Mouse (Mus musculus) heart, embryonic 13.5 days (tissue): Measurements from ENCODE around the gene Zscan2. TPM values are rescaled to one million over a fixed set of nuclear protein-coding genes. Genes with fewer than 3 reads are reported as not detected.

Source experiments
- ATAC-seq: fragments of 200-750 bp; cut with Nextera tagmentation; 2 replicates; pipeline ENCODE4 v1.8.0; 2017; ENCODE audit warnings: moderate TSS enrichment; ENCODE audit not compliant: insufficient number of reproducible peaks, low FRiP score, low TSS enrichment; ENCODE audit errors: extremely low read depth
- H3K27ac ChIP-seq: fragments of 300-500 bp; sonication (generic); replicated peaks from 2 replicates; pipeline ENCODE4 v1.5.1; 2015; ENCODE audit warnings: moderate library complexity, mild to moderate bottlenecking, inconsistent platforms
- H3K27me3 ChIP-seq: fragments of 300-500 bp; sonication (generic); replicated peaks from 2 replicates; pipeline ENCODE4 v1.6.1; 2015; ENCODE audit warnings: mild to moderate bottlenecking, inconsistent platforms
- H3K36me3 ChIP-seq: fragments of 300-500 bp; sonication (generic); 2 replicates; pipeline ENCODE4 v1.6.1; 2015; ENCODE audit warnings: mild to moderate bottlenecking, inconsistent platforms
- H3K4me1 ChIP-seq: fragments of 300-500 bp; sonication (generic); 2 replicates; pipeline ENCODE4 v1.6.1; 2015; ENCODE audit warnings: inconsistent platforms
- H3K4me2 ChIP-seq: fragments of 300-500 bp; sonication (generic); 2 replicates; pipeline ENCODE4 v1.6.1; 2015; ENCODE audit warnings: inconsistent platforms, mild to moderate bottlenecking, moderate library complexity
- H3K4me3 ChIP-seq: fragments of 300-500 bp; sonication (generic); 2 replicates; pipeline ENCODE4 v1.5.1; 2015; ENCODE audit warnings: moderate library complexity, mild to moderate bottlenecking, inconsistent platforms
- H3K9ac ChIP-seq: fragments of 300-500 bp; sonication (generic); 2 replicates; pipeline ENCODE4 v1.6.1; 2015; ENCODE audit warnings: inconsistent platforms, mild to moderate bottlenecking, moderate library complexity
- H3K9me3 ChIP-seq: fragments of 300-500 bp; sonication (generic); 2 replicates; pipeline ENCODE4 v1.6.1; 2016; ENCODE audit warnings: inconsistent platforms
- WGBS: fragments of 180-500 bp; shearing (Covaris S2); methylation state at CpG from one replicate; pipeline ENCODE4 v1.1.7; 2015; ENCODE audit warnings: mixed read lengths; 5-methylcytosine and 5-hydroxymethylcytosine counted together
- polyA plus RNA-seq: library from polyadenylated mRNA; unstranded; fragments of >200 nt; fragmentation: Nextera tagmentation; extraction: Ambion mirVana; gene quantifications from 2 replicates; pipeline ENCODE4 v1.2.1, GENCODE M21; 2015

The Zscan2 gene
- polyA plus RNA-seq, 1 experiment from 2014 or later = 1.9 TPM

DNA sequence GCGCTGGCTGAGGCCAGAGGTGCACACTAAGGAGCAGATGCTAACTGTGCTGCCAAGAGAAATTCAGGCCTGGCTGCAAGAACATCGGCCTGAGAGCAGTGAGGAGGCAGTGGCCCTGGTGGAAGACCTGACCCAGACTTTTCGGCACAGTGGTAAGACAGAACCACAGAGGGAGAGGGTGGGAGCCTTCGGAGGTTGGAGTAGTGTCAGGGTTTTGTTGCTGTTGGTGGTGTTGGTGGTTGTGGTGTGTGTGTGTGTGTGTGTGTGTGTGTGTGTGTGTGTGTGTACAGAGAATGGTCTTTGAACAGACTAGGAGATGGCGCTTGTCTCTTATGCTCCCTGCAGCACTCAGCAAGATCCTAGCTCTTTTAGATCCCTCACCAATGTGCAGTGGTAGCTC, 2.8 kb downstream of the Zscan2 start:
- H3K4me3 ChIP-seq = no peak overlapping the region; the same call in 1 of the 2 replicates
- peaks cover 55% of the 10 kb centered on the region for H3K36me3 ChIP-seq
- no peak for ATAC-seq
- no peaks in the 10 kb centered on the region; the same call in 1 of the 2 replicates for H3K9me3 ChIP-seq
- peak overlapping the region; percentile 27 for H3K4me2 ChIP-seq
- H3K4me1 ChIP-seq = peaks cover 59% of the 10 kb centered on the region
- peak overlapping the region; percentile 63 for H3K9ac ChIP-seq
- peak overlapping the region; percentile 73 for H3K27ac ChIP-seq
- H3K27me3 ChIP-seq = no peaks in the 10 kb centered on the region
- 85% methylated on average over 5 of the region's 5 CpGs for WGBS

- H3K4me2 ChIP-seq = peak overlapping the region; percentile 27
Observed at GRCm38 (mm10) chr7:80864151-80864550, 3.4 kb downstream of the Zscan2 start.

GRCm38 (mm10) chr7:80864831-80865230, 4.1 kb downstream of the Zscan2 start:
- ATAC-seq = no peak
- 54% methylated on average over 8 of the region's 8 CpGs for WGBS
- Histone ChIP-seq H3K9me3 (no peaks in the 10 kb centered on the region; the same call in 1 of the 2 replicates), H3K4me2 (peak overlapping the region; percentile 26), H3K27ac (peak overlapping the region; percentile 73), H3K4me3 (no peak overlapping the region), H3K27me3 (no peaks in the 10 kb centered on the region), H3K9ac (no peak overlapping the region), H3K36me3 (peaks cover 68% of the 10 kb centered on the region), H3K4me1 (peaks cover 58% of the 10 kb centered on the region)

More at GRCm38 (mm10) chr7:80864151-80864550, 3.4 kb downstream of the Zscan2 start:
- H3K36me3 ChIP-seq = peaks cover 61% of the 10 kb centered on the region
- peak overlapping the region; percentile 73 for H3K27ac ChIP-seq
- H3K9ac ChIP-seq = no peak overlapping the region; the same call in 1 of the 2 replicates
- 74% methylated on average over 1 of the region's 1 CpGs for WGBS
- ATAC-seq = no peak
- H3K4me1 ChIP-seq = peaks cover 59% of the 10 kb centered on the region
- H3K4me3 ChIP-seq = no peak overlapping the region
- no peaks in the 10 kb centered on the region for H3K27me3 ChIP-seq
- no peaks in the 10 kb centered on the region; the same call in 1 of the 2 replicates for H3K9me3 ChIP-seq

- Histone ChIP-seq H3K4me1 (peaks cover 55% of the 10 kb centered on the region), H3K4me3 (no peak overlapping the region), H3K27ac (peak overlapping the region; percentile 73), H3K36me3 (peaks cover 75% of the 10 kb centered on the region), H3K9me3 (no peaks in the 10 kb centered on the region; the same call in 1 of the 2 replicates), H3K4me2 (peak overlapping the region; percentile 26), H3K27me3 (no peaks in the 10 kb centered on the region), H3K9ac (no peak overlapping the region)
- WGBS = 82% methylated on average over 7 of the region's 7 CpGs
- no peak for ATAC-seq
Observed at GRCm38 (mm10) chr7:80865521-80865920, 4.8 kb downstream of the Zscan2 start.

DNA sequence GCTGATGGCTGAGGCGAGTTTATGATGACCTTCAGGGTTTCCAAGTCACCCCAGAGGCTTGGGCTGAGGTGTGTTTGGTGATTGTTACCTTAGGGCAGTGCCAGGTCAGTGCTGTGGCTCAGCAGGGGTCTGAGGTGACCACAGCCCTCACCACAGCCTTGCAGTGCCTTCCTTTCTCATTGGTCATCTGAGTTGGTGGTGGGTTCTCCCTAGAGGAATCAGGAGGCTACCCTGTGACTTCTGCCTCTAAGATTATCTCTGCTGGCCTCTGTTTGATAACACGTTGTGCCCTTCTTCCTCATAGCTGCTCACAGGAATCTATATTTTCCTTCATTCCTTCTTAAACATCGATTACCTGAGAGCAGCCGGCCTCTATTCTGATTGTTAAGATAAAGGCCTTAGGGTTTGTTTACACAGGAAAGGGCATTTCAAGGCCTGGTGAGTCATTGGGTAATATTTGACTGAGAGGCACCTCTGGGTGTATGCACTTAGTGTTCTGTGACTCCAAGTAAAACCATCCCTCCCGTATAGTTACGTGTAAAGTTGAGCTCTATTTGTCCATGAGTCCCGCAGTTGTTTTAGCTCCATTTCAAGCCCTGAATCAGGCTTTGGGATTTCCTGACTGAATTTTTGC, 5.9 kb downstream of the Zscan2 start:
- H3K4me1 ChIP-seq = peaks cover 52% of the 10 kb centered on the region
- ATAC-seq = no peak
- H3K27ac ChIP-seq = no peak overlapping the region
- 61% methylated on average over 7 of the region's 7 CpGs for WGBS
- H3K9ac ChIP-seq = peak overlapping the region; percentile 24; the same call in 1 of the 2 replicates
- H3K4me3 ChIP-seq = no peak overlapping the region
- no peaks in the 10 kb centered on the region; the same call in 1 of the 2 replicates for H3K9me3 ChIP-seq
- no peaks in the 10 kb centered on the region for H3K27me3 ChIP-seq
- H3K36me3 ChIP-seq = peaks cover 86% of the 10 kb centered on the region
- H3K4me2 ChIP-seq = no peak overlapping the region

DNA sequence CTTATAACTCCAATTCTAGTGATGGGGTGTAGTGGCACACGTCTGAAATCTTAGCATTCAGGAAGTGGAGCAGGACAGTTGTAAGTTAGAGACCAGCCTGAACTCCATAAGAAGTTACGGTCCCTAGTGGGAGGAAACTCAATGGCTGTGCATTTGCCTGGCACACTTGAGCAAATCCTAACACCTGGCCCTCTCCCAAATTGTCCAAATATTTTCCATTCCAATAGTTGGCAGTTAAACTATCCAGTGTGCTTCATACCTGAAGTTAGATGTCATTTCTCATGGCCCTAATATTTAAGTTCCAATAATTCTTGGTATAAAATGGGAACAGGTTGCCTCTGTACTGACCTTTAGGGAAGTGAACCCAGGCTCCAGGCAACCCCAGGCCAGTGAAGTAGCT, 8.0 kb downstream of the Zscan2 start:
- 77% methylated on average over 2 of the region's 2 CpGs for WGBS
- Histone ChIP-seq H3K4me3 (no peak overlapping the region), H3K9ac (no peak overlapping the region), H3K9me3 (no peaks in the 10 kb centered on the region; the same call in 1 of the 2 replicates), H3K36me3 (peaks cover 99% of the 10 kb centered on the region), H3K4me1 (peaks cover 33% of the 10 kb centered on the region), H3K4me2 (no peak overlapping the region), H3K27ac (no peak overlapping the region), H3K27me3 (no peaks in the 10 kb centered on the region)
- ATAC-seq = no peak

DNA sequence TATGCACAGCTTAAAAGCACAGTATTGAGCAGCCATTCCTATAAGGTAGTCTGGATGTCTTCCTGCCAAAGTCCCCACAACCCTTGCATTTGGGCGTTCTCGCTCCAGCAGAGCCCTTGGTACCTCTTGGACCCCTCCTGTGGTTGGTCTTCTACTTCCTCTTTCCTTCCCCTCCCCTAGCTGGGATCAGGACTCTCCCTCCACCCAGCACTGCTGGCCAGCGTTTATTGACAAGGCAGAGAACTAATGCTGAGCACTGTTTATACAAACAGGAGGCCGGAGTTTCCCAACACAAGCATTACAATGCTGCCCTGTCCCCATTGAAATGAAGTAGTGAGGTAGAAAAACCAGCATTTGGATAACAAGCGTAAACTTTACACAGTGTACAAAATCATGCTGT, 12.3 kb downstream of the Zscan2 start:
- Histone ChIP-seq H3K9me3 (no peaks in the 10 kb centered on the region), H3K4me2 (no peak overlapping the region), H3K9ac (no peak overlapping the region), H3K36me3 (peaks cover 99% of the 10 kb centered on the region), H3K4me3 (no peak overlapping the region), H3K27me3 (peaks cover 7% of the 10 kb centered on the region; the same call in 1 of the 2 replicates), H3K4me1 (no peaks in the 10 kb centered on the region; the same call in 1 of the 2 replicates), H3K27ac (no peak overlapping the region)
- ATAC-seq = no peak; the same call in 1 of the 2 replicates
- WGBS = 83% methylated on average over 5 of the region's 5 CpGs

DNA sequence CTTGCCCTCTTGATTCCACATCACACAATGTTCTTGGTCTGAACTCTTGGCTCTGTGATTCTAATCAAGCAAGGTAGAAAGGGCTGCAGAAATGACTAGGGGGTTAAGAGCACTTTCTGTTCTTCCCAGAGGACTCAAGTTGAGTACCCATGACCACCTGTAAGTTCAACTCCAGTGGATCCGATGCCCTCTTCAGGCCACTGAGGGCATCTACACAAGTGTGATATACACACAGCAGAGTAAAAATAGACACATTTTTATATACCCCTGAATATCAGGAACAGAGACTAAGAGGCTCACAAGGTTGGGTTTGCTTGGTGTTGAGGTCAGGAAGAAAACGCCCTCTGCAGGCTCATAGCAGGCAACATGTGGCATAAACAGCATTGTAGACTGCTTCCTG, 12.9 kb downstream of the Zscan2 start:
- H3K4me2 ChIP-seq = no peak overlapping the region
- H3K36me3 ChIP-seq = peaks cover 97% of the 10 kb centered on the region
- 86% methylated on average over 2 of the region's 2 CpGs for WGBS

GRCm38 (mm10) chr7:80875727-80876126, 15.0 kb downstream of the Zscan2 start:
- no peak for ATAC-seq
- Histone ChIP-seq H3K27ac (no peak overlapping the region), H3K36me3 (peaks cover 76% of the 10 kb centered on the region), H3K4me1 (no peaks in the 10 kb centered on the region), H3K4me3 (no peak overlapping the region), H3K9ac (no peak overlapping the region), H3K9me3 (no peaks in the 10 kb centered on the region), H3K4me2 (no peak overlapping the region), H3K27me3 (peaks cover 7% of the 10 kb centered on the region; the same call in 1 of the 2 replicates)
- WGBS = 54% methylated on average over 37 of the region's 37 CpGs

More for the DNA sequence above, 12.9 kb downstream of the Zscan2 start:
- Histone ChIP-seq H3K27me3 (peaks cover 7% of the 10 kb centered on the region; the same call in 1 of the 2 replicates), H3K4me3 (no peak overlapping the region), H3K9ac (no peak overlapping the region), H3K9me3 (no peaks in the 10 kb centered on the region), H3K4me1 (no peaks in the 10 kb centered on the region; the same call in 1 of the 2 replicates), H3K27ac (no peak overlapping the region)
- ATAC-seq = no peak

GRCm38 (mm10) chr7:80882830-80883505, 22.2 kb downstream of the Zscan2 start:
- peak overlapping the region; percentile 59 for H3K4me2 ChIP-seq
- H3K9ac ChIP-seq = no peak overlapping the region
- H3K4me3 ChIP-seq = peak overlapping the region; percentile 14; the same call in 1 of the 2 replicates
- no peaks in the 10 kb centered on the region for H3K4me1 ChIP-seq
- no peak; the same call in 1 of the 2 replicates for ATAC-seq
- 20% methylated on average over 14 of the region's 14 CpGs for WGBS
- peaks cover 4% of the 10 kb centered on the region for H3K36me3 ChIP-seq
- H3K27ac ChIP-seq = no peak overlapping the region
- H3K27me3 ChIP-seq = no peaks in the 10 kb centered on the region
- no peaks in the 10 kb centered on the region for H3K9me3 ChIP-seq

DNA sequence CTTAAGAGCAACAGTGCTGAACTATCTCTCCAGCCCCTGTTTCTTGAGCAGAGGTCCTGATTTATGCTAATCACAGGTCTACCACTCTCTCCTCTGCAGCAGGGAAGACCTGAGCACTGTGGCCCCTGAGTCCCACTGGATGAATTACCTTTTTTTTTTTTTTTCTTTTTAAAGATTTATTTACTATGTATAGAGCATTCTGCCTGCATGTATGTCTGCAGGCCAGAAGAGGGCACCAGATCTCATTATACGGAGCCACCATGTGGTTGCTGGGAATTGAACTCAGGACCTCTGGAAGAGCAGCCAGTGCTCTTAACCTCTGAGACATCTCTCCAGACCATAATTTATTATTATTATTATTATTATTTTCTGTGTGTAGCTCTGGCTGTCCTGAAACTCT, 24.9 kb downstream of the Zscan2 start:
- Histone ChIP-seq H3K9me3 (no peaks in the 10 kb centered on the region), H3K4me1 (peaks cover 17% of the 10 kb centered on the region), H3K4me2 (no peak overlapping the region), H3K27me3 (no peaks in the 10 kb centered on the region), H3K27ac (no peak overlapping the region), H3K36me3 (peaks cover 9% of the 10 kb centered on the region), H3K4me3 (no peak overlapping the region), H3K9ac (no peak overlapping the region)
- 28% methylated on average over 1 of the region's 1 CpGs for WGBS
- ATAC-seq = no peak
